Mouse (Mus musculus) mesoderm, embryonic 11.5 days (tissue): ENCODE data around the gene Shank1.
A peak's percentile ranks its signal among the peaks of the same experiment; 100 is the strongest.
"Not testable (repeated sequence)": the region's sequence is repeated elsewhere in the genome, so short reads cannot be mapped to it uniquely, and the experiment has no call there.

Experiments
- DNase-seq: peaks from one replicate; pipeline ENCODE4 v3.0.0-alpha.2; 2012; ENCODE audit warnings: low read depth, low spot score

Shank1 gene

GRCm38 (mm10) chr7:44309475-44310284 lies at the start of gene Shank1:
TSS of gene Shank1 (plus strand) at chr7:44310253.
- no peak for DNase-seq

GRCm38 (mm10) chr7:44260410-44260809 lies 49.6 kb upstream of the Shank1 start:
- DNase-seq: no peak

- no peak for DNase-seq
Observed at GRCm38 (mm10) chr7:44261147-44261546, 48.9 kb upstream of the Shank1 start, which contains the start of gene Gm15517. TSS of gene Gm15517 (plus strand) at chr7:44261447.

- DNase-seq: peak; percentile 95
Observed at GRCm38 (mm10) chr7:44262791-44263643, 47.0 kb upstream of the Shank1 start.

GRCm38 (mm10) chr7:44268117-44268516 lies 41.9 kb upstream of the Shank1 start:
- DNase-seq: no peak

GRCm38 (mm10) chr7:44269397-44269796 lies 40.7 kb upstream of the Shank1 start:
- DNase-seq: no peak

- DNase-seq: no peak
Observed at GRCm38 (mm10) chr7:44271309-44271708, 38.7 kb upstream of the Shank1 start.

GRCm38 (mm10) chr7:44272546-44272945 lies 37.5 kb upstream of the Shank1 start:
- no peak for DNase-seq

- DNase-seq: no peak
Observed at GRCm38 (mm10) chr7:44273446-44273845, 36.6 kb upstream of the Shank1 start.

GRCm38 (mm10) chr7:44274096-44274495 lies 36.0 kb upstream of the Shank1 start:
- DNase-seq: no peak

GRCm38 (mm10) chr7:44275546-44275945 lies 34.5 kb upstream of the Shank1 start:
- DNase-seq: no peak

- no peak for DNase-seq
Observed at GRCm38 (mm10) chr7:44276461-44277249, 33.4 kb upstream of the Shank1 start.

GRCm38 (mm10) chr7:44277250-44277622 lies 32.8 kb upstream of the Shank1 start:
- DNase-seq: peak; percentile 53

GRCm38 (mm10) chr7:44280959-44281358 lies 29.1 kb upstream of the Shank1 start:
- no peak for DNase-seq

GRCm38 (mm10) chr7:44281586-44281985 lies 28.5 kb upstream of the Shank1 start:
- DNase-seq: no peak

GRCm38 (mm10) chr7:44287760-44288159 lies 22.3 kb upstream of the Shank1 start:
- DNase-seq: no peak

- no peak for DNase-seq
Observed at GRCm38 (mm10) chr7:44290986-44291385, 19.1 kb upstream of the Shank1 start.

GRCm38 (mm10) chr7:44291418-44291817 lies 18.6 kb upstream of the Shank1 start:
- no peak for DNase-seq

- not testable (repeated sequence) for DNase-seq
Observed at GRCm38 (mm10) chr7:44297501-44297900, 12.6 kb upstream of the Shank1 start.

- DNase-seq: no peak
Observed at GRCm38 (mm10) chr7:44303346-44304340, 6.4 kb upstream of the Shank1 start.

- no peak for DNase-seq
Observed at GRCm38 (mm10) chr7:44304463-44304774, 5.6 kb upstream of the Shank1 start.
